Mouse (Mus musculus) erythroblast, embryonic 14.5 days (primary cell): ENCODE measurements around the gene Hdx. TPM values are rescaled to one million over a fixed set of nuclear protein-coding genes. Genes with fewer than 3 reads are reported as not detected.

Experiments
- H3K27me3 ChIP-seq: 2 replicates; pipeline ENCODE4 v1.6.1; 2012; ENCODE audit warnings: inconsistent platforms; ENCODE audit not compliant: control insufficient read depth
- H3K36me3 ChIP-seq: 2 replicates; pipeline ENCODE4 v1.6.1; 2012; ENCODE audit warnings: mild to moderate bottlenecking, inconsistent platforms; ENCODE audit not compliant: control insufficient read depth
- H3K4me1 ChIP-seq: 2 replicates; pipeline ENCODE4 v1.6.1; 2012; ENCODE audit warnings: inconsistent platforms; ENCODE audit not compliant: control insufficient read depth
- H3K4me3 ChIP-seq: replicated peaks from 2 replicates; pipeline ENCODE3; 2012; ENCODE audit warnings: moderate library complexity, mild to moderate bottlenecking, inconsistent platforms
- H3K9me3 ChIP-seq: 2 replicates; pipeline ENCODE4 v1.6.1; 2012; ENCODE audit warnings: low read length, inconsistent platforms, mixed read lengths; ENCODE audit not compliant: control insufficient read depth
- GATA1 ChIP-seq: IDR thresholded peaks from 2 replicates; pipeline ENCODE4 v1.6.1; 2012; ENCODE audit warnings: low read length, inconsistent platforms, mixed read lengths
- TAL1 ChIP-seq: IDR thresholded peaks from 3 replicates; pipeline ENCODE4 v1.6.1; 2012; ENCODE audit warnings: low read length, inconsistent platforms, mixed read lengths
- polyA plus RNA-seq: library from polyadenylated mRNA; stranded (reverse); fragments of >175 nt; gene quantifications from 2 replicates; pipeline ENCODE4 v1.2.3, GENCODE M21; 2012

The Hdx gene
- polyA plus RNA-seq, 1 experiment = not detected

DNA sequence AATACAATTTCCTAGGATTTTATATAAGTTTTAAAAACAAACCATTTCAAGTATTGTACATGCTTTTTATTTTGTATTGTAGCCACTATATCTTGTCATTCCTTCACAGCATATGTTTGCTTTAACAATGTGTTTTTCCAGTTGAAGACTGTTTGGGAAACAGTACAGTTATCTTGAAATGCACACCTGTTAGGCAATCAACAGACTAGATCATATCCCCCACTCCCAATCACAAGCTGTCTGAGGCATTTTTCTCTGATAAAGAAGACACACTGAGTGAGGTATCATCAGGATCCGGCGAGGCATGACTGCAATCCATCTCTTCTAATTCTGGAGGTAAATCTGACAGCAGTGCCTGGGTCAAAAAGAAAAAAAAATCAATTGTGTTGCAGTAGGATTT lies 119.8 kb downstream of the Hdx start:
- no peaks in the 10 kb centered on the region for H3K4me1 ChIP-seq
- H3K27me3 ChIP-seq = no peaks in the 10 kb centered on the region
- H3K36me3 ChIP-seq = no peaks in the 10 kb centered on the region
- TF ChIP-seq TAL1 (no peak), GATA1 (no peak)
- H3K4me3 ChIP-seq = no peak overlapping the region
- no peaks in the 10 kb centered on the region for H3K9me3 ChIP-seq

- no peaks in the 10 kb centered on the region for H3K9me3 ChIP-seq
- no peaks in the 10 kb centered on the region for H3K27me3 ChIP-seq
- TF ChIP-seq GATA1 (no peak), TAL1 (no peak)
- H3K4me3 ChIP-seq = no peak within 1 kb of the TSS
- H3K4me1 ChIP-seq = no peaks in the 10 kb centered on the region
- no peaks in the 10 kb centered on the region for H3K36me3 ChIP-seq
These were observed 159.0 kb downstream of the Hdx start, which contains the start of gene Rps6ka6 for GRCm38 (mm10) chrX:111537859-111538258. Gene Rps6ka6, minus strand, starts transcription at chrX:111537959.

Other genes with a start within 250 kb of the Hdx start
- 0.10 TPM in 1 of 2 replicates, not detected in the other for gene Rps6ka6, start 159.1 kb downstream of the Hdx start, polyA plus RNA-seq
- not detected in 2 replicates for gene Gm45194, start 194.3 kb upstream of the Hdx start, polyA plus RNA-seq